Mouse (Mus musculus): ENCODE measurements around the gene Acot6.

The Acot6 gene

DNA sequence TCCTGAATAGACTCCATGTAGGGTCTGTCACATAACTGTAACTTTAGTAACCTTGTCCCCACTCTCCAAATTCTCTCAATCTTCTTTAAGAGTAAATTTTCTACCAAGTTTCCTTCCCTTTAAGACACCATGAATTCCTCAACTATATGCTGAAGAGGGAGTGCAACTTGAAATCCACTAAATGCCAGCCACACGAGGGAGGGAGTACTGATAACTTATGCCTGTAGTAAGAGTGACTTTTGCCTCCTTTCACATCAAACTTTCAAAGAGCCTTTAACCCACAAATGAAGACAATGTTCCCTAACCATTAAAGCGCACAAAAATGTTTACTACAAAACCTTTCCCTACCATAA, 1.0 kb downstream of the Acot6 start:
- peak; percentile 53; the same call in 1 of the 2 replicates for ATAC-seq (ENCODE audit: low TSS enrichment)

GRCm38 (mm10) chr12:84107012-84107411, 6.6 kb downstream of the Acot6 start:
- ATAC-seq (ENCODE audit: low TSS enrichment): no peak

- no peak for ATAC-seq (ENCODE audit: low TSS enrichment)
Observed at GRCm38 (mm10) chr12:84107692-84108091, 7.2 kb downstream of the Acot6 start.

GRCm38 (mm10) chr12:84109924-84110323, 9.5 kb downstream of the Acot6 start:
- no peak for ATAC-seq (ENCODE audit: low TSS enrichment)

DNA sequence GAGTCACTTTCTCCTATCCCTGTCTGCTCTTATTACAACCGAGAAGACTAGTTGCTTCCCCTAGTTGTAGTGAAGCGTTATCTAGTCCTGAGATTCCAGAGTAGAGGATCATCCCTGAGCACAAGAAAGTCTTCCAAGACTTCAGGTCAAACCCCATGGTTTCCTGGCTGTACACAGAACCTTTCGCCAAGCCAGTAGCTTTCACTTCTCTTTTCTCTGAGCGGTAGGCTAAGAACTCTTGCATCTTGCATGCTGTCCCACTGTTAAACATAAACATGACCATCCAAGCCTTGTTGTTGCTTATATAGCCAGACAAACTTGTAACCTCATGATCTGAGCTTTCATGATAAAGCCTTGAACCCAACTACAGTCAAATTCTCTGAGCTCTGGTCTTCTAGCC, 10.4 kb downstream of the Acot6 start:
- no peak for ATAC-seq (ENCODE audit: low TSS enrichment)

DNA sequence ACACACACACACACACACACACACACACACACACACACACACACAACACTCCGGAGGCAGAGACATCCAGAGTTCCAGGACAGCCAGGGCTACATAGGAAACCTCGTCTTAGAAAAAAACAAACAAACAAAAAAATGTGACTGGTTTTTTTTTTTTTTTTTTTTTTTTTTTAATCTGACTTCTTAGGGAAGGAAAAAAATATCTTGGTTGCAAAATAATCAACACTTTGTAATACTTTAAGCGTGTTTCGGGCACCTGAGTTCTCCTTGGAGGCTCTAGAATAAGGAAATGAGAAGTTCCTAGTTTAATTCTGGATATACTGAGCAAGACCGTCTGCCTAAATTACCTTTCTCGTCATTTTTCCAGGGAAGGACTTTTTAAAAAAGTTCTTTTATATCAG, 13.2 kb downstream of the Acot6 start:
- no peak for ATAC-seq (ENCODE audit: low TSS enrichment)

- ATAC-seq (ENCODE audit: low TSS enrichment): peak; percentile 99
Observed at GRCm38 (mm10) chr12:84114153-84114994, 13.9 kb downstream of the Acot6 start, which contains the start of gene Dnal1. Gene Dnal1, plus strand, starts transcription at chr12:84114366.

- no peak for ATAC-seq (ENCODE audit: low TSS enrichment)
Observed at GRCm38 (mm10) chr12:84119584-84119983, 19.1 kb downstream of the Acot6 start.

- no peak for ATAC-seq (ENCODE audit: low TSS enrichment)
Observed at GRCm38 (mm10) chr12:84125892-84126291, 25.4 kb downstream of the Acot6 start.

DNA sequence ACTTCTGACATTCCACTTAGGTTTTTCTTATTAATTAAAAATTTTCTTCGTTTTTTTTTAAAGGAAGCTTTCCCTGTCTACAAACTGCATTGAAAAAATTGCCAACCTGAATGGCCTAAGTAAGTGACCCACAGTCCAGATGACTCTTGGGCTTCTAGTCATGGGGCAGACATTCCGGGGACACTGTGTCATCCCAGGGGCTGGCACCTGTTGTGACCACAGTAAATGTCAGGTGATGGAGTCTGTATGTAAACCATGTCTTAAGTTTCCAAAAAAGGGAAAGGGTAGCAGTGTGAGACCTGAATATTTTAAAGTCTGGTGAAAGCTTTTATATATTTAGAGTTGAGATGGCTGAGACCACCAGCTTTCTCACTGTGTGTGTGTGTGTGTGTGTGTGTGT, 26.4 kb downstream of the Acot6 start:
- ATAC-seq (ENCODE audit: low TSS enrichment): no peak

DNA sequence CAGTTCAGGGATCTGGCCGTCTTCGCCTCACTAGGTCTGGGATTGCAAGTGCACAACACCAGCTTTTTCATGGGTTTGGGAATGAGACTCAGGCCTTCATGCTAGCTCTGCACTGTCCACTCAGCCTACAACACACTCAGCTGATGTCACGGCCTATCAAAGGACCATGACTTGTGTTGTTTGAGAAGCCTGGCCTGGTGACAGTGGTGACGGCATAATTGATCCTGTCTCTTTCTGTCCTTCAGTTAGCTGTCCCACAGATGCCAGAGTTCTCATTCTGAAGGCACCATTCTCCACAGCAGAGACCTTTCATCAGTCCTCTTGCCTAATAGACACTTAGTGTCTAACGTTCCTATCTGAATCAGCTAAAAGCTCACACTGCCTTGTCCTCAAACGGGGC, 28.1 kb downstream of the Acot6 start:
- peak; percentile 50; the same call in 1 of the 2 replicates for ATAC-seq (ENCODE audit: low TSS enrichment)

- no peak for ATAC-seq (ENCODE audit: low TSS enrichment)
Observed at GRCm38 (mm10) chr12:84129931-84130330, 29.5 kb downstream of the Acot6 start.

- no peak for ATAC-seq (ENCODE audit: low TSS enrichment)
Observed at GRCm38 (mm10) chr12:84132265-84132664, 31.8 kb downstream of the Acot6 start.

GRCm38 (mm10) chr12:84137131-84137530, 36.7 kb downstream of the Acot6 start:
- ATAC-seq (ENCODE audit: low TSS enrichment): no peak

DNA sequence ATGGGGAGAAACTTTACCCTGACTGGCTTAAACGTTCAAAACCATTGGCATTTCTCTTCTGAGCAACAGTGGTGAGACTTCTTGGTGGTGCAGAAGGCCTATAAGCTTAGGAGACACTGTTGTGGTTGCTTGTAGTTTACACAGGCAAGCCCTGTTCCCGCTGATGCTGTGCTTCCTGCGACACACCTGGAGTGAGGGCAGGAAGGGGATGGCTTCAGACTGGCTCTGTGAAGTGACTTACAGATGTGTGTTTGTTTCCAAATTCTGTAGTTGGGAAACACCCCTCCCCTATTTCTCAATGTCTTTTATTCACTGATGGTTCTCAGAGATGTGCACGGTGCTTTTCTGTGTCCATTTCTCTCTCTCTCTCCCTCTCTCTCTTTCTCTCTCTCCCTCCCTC, 39.7 kb downstream of the Acot6 start:
- ATAC-seq (ENCODE audit: low TSS enrichment): no peak

- ATAC-seq (ENCODE audit: low TSS enrichment): no peak
Observed at GRCm38 (mm10) chr12:84141271-84141670, 40.8 kb downstream of the Acot6 start.

DNA sequence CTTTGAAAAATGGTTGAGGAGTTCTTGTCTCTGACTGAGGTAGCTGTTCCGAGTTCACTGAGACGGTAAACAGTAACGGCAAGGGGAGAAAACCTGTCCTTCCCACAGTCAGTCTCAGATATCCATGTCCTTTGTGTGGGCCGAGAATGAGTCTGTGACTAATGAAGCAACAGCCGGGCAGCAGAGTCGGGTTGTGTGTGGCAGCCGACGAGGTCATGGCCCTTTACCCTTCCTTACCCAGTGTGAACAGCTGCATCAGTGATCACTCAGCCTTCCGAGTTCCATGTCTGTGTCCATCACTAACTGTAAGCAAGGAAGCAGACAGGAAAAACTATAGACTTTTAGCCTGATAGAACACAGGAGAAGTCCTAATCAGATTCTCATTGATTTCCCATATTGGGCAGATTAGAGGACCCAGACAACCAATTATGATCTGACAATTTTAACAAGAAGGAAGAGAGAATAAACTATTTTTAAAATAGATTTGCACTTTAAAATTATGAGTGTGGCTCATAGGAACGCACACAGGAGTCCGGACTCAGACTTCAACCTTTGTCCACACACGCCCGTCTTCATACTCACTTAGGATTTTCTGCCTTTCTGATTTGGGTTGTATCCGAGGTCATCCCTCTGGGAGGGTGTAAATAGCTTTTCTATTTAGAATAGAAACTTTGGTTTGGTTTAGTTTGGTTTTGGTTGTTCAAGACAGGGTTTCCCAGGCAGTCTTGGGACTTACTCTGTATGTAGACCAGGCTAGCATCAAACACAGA, 42.0 kb downstream of the Acot6 start:
- no peak for ATAC-seq (ENCODE audit: low TSS enrichment)

DNA sequence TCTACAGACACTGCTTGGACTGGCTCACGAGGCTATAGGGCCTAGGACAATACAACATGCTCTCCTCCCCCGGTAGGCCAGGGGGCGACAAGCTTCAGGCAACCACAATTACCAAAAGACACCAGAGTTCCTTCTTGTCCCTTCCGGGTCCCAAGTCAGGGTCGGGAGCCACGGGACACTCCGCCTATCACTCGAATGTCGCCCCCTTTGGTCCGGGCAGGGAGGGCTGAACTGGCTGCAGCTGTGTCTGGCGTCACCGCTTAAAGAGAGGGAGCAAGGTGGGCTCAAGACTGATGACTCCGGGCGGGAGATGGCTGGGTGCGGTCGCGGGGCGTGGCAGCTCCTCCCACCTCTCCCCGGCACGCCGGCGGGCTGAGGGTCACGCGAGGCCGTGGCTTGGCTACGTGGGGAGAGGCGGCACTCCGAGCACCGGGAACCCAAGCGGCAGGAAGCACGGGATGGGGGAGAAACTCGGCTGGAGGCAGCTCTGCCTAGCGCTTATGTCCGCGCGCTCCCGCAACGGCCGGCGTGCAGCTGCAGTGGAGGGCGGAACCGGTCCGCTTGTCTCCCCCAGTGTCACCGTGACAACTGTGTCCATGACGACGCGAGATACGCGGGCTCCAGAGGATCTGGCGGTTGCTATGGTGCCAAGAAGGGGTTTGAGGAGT, 47.6 kb downstream of the Acot6 start, which contains the start of gene Pnma1:
Gene Pnma1 (minus strand): TSS at position 536 of the 668 bp plus-strand sequence.
- peak; percentile 86 for ATAC-seq (ENCODE audit: low TSS enrichment)

GRCm38 (mm10) chr12:84148622-84149012, 48.2 kb downstream of the Acot6 start:
- ATAC-seq (ENCODE audit: low TSS enrichment): no peak

- no peak for ATAC-seq (ENCODE audit: low TSS enrichment)
Observed at GRCm38 (mm10) chr12:84149971-84150370, 49.5 kb downstream of the Acot6 start.

GRCm38 (mm10) chr12:84150976-84151375, 50.5 kb downstream of the Acot6 start:
- ATAC-seq (ENCODE audit: low TSS enrichment): no peak

DNA sequence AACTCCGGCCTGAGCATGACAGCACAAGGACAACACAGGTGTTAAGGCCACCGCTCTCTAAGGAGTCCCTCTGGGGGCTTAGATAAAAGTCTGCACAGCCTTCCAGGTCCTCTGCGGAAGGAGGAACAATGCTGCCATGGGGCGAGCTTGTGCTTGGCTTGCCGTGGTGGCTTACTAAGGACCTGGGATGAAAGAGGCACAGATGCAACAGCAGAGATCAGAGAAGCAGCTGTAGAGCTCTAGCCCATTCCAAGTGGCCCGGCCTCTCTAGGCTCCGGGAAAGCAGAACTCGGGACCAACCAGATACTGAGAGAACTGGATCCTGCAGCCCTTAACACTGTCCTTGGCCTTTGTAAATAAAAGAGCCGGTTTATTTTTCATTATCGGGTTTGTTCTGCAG, 51.5 kb downstream of the Acot6 start:
- ATAC-seq (ENCODE audit: low TSS enrichment): no peak

All from frontal cortex, adult (tissue).